Mouse (Mus musculus) olfactory bulb, adult 2 months (tissue): Measurements from ENCODE around the gene Nab1. TPM values are rescaled to one million over a fixed set of nuclear protein-coding genes. Genes with fewer than 3 reads are reported as not detected.

Source experiments
- H3K27ac ChIP-seq: fragments of 200-500 bp; 2 replicates; pipeline ENCODE4 v1.5.1; 2012; ENCODE audit warnings: low read depth, low read length; ENCODE audit not compliant: insufficient read depth
- H3K4me1 ChIP-seq: fragments of 200-500 bp; 2 replicates; pipeline ENCODE4 v1.6.1; 2012; ENCODE audit warnings: low read length; ENCODE audit not compliant: control insufficient read depth, insufficient read depth
- H3K4me3 ChIP-seq: fragments of 200-500 bp; 2 replicates; pipeline ENCODE4 v1.5.1; 2012; ENCODE audit warnings: mild to moderate bottlenecking, low read depth, low read length, moderate library complexity; ENCODE audit not compliant: insufficient read depth
- CTCF ChIP-seq: fragments of 200-500 bp; IDR thresholded peaks from 2 replicates; pipeline ENCODE4 v1.5.1; 2012; ENCODE audit warnings: low read depth, mild to moderate bottlenecking, low read length, moderate library complexity; ENCODE audit not compliant: insufficient read depth
- POLR2A ChIP-seq: fragments of 200-500 bp; IDR thresholded peaks from 2 replicates; pipeline ENCODE4 v1.6.1; 2012; ENCODE audit warnings: mild to moderate bottlenecking, low read depth, low read length, moderate library complexity; ENCODE audit not compliant: insufficient read depth
- WGBS: fragments of 180-500 bp; shearing (Covaris S2); methylation state at CpG from one replicate; pipeline ENCODE4 v1.1.7; 2018; 5-methylcytosine and 5-hydroxymethylcytosine counted together
- polyA plus RNA-seq: library from polyadenylated mRNA; stranded (reverse); fragments of >200 nt; gene quantifications from 2 replicates; pipeline ENCODE4 v1.2.4, GENCODE M21; 2012; ENCODE audit warnings: low replicate concordance; ENCODE audit not compliant: missing spikeins, insufficient read depth, insufficient read length

Nab1 gene
- polyA plus RNA-seq, 1 experiment: not detected

- Histone ChIP-seq H3K4me3 (no peak overlapping the region), H3K4me1 (peaks cover 6% of the 10 kb centered on the region; the same call in 1 of the 2 replicates), H3K27ac (no peak overlapping the region)
- 71% methylated on average over 7 of the region's 7 CpGs for WGBS
- TF ChIP-seq POLR2A (no peak), CTCF (no peak)
Measured at GRCm38 (mm10) chr1:52489538-52490181, 10.8 kb downstream of the Nab1 start.

DNA sequence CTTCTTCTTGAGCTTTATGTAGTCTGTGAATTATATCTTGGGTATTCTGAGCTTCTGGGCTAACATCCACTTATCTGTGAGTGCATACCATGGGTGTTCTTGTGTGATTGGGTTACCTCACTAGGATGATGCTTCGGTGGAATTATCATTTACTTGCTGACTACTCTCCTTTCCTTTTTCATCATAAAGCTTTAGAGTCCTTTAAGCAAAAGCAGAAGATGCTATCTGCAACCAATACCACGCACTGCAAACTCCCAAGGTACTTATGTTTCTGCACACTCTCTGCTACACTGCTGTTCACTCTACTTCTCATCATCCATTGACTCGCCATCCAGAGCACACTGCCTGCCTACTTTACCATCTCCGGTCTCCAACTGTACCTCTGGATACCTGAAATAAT, 15.5 kb downstream of the Nab1 start:
- Histone ChIP-seq H3K4me1 (peaks cover 2% of the 10 kb centered on the region; the same call in 1 of the 2 replicates), H3K4me3 (no peak overlapping the region), H3K27ac (no peak overlapping the region)
- 99% methylated on average over 4 of the region's 4 CpGs for WGBS
- TF ChIP-seq POLR2A (no peak), CTCF (no peak)

GRCm38 (mm10) chr1:52474291-52474690, 26.2 kb downstream of the Nab1 start:
- Histone ChIP-seq H3K4me3 (no peak overlapping the region), H3K4me1 (no peaks in the 10 kb centered on the region), H3K27ac (no peak overlapping the region)
- TF ChIP-seq CTCF: no peak
- TF ChIP-seq POLR2A: no peak
- 97% methylated on average over 1 of the region's 1 CpGs for WGBS

DNA sequence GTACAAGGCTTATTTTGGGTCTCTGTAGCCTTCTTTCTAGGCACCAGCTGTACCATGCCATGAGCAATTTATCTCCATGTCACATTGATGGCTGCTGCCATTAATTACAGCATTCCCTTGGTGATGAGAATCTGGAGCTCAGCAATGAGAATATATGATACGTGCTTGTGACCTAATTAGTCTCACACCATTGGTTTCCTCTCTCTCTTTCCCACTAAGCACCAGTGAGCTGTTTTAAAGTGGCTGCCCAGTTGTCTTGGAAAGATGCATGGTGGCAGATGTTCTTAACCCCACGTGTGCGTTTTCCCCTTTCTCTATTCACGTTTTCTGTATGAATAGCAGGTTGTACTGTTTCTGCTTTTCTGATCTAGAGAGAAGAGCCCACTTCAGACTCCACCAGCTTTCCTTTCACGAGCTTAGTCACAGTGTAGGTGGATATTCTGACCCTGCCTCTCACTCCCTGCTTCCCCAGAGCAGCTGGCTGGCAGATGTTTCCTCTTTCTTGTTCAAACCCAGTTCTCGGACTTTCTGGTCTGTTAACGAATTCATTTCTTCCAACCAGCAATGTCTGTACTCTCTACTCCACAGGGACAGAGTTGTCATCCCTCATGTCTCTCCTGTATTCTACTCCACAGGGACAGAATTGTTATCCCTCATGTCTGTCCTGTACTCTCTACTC, 29.5 kb downstream of the Nab1 start:
- WGBS: 37% methylated on average over 7 of the region's 7 CpGs
- no peak overlapping the region for H3K27ac ChIP-seq
- TF ChIP-seq POLR2A (no peak), CTCF (no peak)

DNA sequence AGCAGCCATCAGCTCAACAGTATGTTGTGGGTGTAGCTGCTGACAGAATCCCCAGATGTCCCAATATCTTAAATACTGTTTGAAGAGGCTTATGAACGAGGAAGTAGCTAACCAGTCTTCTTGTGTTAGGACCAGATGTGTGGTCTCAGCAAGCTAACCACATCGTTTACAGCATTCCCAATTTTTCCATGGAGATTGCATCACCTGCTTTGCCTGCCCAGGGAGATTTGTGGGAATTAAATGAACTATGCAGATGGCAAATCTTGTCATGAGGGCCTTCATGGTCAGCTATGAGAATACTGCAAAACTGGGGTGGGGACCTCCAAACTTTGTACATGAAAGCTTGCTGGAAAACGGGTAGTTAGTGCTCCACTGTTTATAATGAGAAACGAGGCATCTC, 30.2 kb downstream of the Nab1 start:
- no peak overlapping the region for H3K27ac ChIP-seq
- TF ChIP-seq POLR2A (no peak), CTCF (no peak)
- H3K4me3 ChIP-seq: no peak overlapping the region
- WGBS: 57% methylated on average over 4 of the region's 4 CpGs
- H3K4me1 ChIP-seq: no peaks in the 10 kb centered on the region

More for the DNA sequence above, 29.5 kb downstream of the Nab1 start:
- Histone ChIP-seq H3K4me3 (no peak overlapping the region), H3K4me1 (no peaks in the 10 kb centered on the region)

DNA sequence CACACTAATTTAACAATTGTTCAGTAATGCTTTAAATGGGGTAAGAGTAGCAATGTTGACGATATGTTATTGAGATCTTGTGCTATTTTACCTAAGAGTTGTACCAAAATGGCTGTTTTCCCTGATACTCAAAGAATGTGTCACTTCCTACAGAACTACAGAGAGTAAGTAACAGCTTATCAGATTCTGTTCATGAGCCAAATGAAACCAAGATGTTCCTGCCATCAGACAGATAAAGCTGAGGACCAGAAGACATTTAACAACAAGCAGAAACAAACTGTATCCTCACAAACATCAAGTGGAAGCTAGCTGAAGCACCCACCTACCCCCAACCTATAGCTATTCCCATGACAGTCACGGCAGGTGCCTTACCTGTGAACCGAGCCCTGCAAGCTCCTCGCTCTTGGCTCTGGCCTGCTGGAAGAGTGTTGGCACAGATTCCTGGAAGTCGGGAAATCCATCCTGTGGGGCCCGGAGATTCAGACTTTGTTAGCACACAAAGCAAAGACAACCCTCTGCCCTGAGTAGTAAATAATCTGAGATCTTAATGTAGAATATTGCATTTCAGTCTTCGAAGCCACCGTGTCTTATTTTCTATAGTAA, 33.9 kb downstream of the Nab1 start:
- Histone ChIP-seq H3K4me3 (no peak overlapping the region), H3K4me1 (no peaks in the 10 kb centered on the region), H3K27ac (no peak overlapping the region)
- TF ChIP-seq POLR2A: no peak
- no peak for TF ChIP-seq CTCF
- WGBS: 93% methylated on average over 8 of the region's 8 CpGs

DNA sequence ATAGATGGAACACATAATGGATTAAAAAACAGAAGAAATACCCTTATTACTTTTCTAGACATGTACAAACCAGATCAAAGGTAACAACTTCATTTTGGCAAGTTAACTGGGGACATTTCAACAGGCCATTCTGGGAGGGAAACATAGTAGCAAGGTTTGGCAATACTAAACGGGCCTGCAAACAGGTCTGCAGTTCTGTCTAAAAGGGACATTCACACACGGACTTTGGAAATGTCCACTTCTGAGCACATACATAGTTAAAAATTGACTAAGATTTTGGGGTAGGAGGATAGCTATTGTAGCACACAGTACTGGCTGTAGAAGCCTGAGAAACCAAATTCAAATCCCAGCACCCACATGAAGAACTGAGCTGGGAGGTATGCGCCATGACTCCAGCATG, 34.6 kb downstream of the Nab1 start:
- WGBS: 85% methylated on average over 3 of the region's 3 CpGs
- TF ChIP-seq CTCF (no peak), POLR2A (no peak)
- Histone ChIP-seq H3K4me1 (no peaks in the 10 kb centered on the region), H3K4me3 (no peak overlapping the region), H3K27ac (no peak overlapping the region)

GRCm38 (mm10) chr1:52465264-52465663, 35.2 kb downstream of the Nab1 start:
- H3K4me3 ChIP-seq: no peak overlapping the region
- no peak overlapping the region for H3K27ac ChIP-seq
- H3K4me1 ChIP-seq: no peaks in the 10 kb centered on the region
- WGBS: 68% methylated on average over 3 of the region's 3 CpGs
- TF ChIP-seq CTCF (no peak), POLR2A (no peak)

GRCm38 (mm10) chr1:52463305-52463704, 37.2 kb downstream of the Nab1 start:
- H3K4me3 ChIP-seq: no peak overlapping the region
- 91% methylated on average over 6 of the region's 6 CpGs for WGBS
- H3K4me1 ChIP-seq: no peaks in the 10 kb centered on the region
- TF ChIP-seq CTCF (no peak), POLR2A (no peak)
- no peak overlapping the region for H3K27ac ChIP-seq
